Mouse (Mus musculus) T-helper 2 cell (primary cell): ENCODE data around the gene Hps3.
"Not testable (repeated sequence)": the region's sequence is repeated elsewhere in the genome, so short reads cannot be mapped to it uniquely, and the experiment has no call there.

Source experiments
- in situ Hi-C: fragments of 300-600 bp; cut with MboI, MseI; formaldehyde crosslinking; loops from one replicate; pipeline ENCODE4 v1.15.1; 2025; ENCODE audit warnings: high pct_unique_total_duplicates

Hps3 gene

DNA sequence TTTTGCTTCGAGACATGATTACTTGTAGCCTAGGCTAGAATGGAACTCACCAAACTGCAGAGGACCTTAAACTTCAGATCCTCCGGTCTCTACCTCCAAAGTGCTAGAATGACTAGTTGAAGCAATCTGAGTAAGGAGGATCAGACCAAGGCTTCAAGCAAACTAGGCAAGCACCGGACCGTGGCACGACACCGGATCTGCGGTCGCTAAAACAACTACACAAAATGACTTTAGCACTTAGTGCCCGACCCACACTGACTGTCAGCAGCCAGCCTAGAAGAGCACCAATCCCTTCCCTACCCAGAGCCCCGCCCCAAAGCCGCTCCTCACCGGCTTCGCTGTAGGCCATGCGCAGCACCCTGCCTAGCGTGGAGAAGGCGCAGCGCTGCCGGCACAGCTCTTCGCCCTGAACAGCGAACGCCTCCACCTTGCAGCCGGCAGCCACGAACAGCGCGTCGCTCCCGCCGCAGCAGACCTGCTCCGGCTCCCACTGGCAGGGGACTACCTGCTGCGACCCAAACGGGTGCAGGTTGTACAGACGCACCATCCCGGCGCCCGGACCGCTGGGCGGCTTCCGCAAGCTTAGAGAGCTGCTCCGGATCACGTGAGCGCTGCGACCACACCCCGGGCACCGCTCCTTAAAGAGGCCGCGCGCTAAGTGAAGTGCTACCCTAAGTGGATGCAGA, at the start of gene Hps3:
Hps3 (minus strand) TSS at position 597 of the 686 bp plus-strand sequence.
- in situ Hi-C loops: no loop called here

DNA sequence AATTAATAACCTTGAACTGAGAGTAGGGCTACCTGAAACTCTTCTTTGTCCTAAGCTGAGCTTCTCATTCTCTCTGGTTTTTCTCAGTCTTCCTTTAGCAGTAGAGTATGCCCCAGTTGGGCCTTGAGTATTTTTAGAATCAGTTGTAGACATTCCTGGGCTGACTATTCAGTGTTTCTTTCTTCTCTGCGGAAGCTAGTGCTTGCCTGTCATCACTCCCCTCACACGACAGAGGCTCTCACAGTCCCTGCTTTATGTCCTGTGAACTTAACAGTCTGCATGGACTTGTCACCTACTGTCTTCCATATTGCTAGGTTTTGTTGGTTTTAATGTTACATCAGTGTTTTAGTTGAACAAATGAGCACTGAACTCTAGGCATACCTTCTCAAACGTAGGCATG, 47.0 kb upstream of the Hps3 start:
- in situ Hi-C loops: no loop called here

DNA sequence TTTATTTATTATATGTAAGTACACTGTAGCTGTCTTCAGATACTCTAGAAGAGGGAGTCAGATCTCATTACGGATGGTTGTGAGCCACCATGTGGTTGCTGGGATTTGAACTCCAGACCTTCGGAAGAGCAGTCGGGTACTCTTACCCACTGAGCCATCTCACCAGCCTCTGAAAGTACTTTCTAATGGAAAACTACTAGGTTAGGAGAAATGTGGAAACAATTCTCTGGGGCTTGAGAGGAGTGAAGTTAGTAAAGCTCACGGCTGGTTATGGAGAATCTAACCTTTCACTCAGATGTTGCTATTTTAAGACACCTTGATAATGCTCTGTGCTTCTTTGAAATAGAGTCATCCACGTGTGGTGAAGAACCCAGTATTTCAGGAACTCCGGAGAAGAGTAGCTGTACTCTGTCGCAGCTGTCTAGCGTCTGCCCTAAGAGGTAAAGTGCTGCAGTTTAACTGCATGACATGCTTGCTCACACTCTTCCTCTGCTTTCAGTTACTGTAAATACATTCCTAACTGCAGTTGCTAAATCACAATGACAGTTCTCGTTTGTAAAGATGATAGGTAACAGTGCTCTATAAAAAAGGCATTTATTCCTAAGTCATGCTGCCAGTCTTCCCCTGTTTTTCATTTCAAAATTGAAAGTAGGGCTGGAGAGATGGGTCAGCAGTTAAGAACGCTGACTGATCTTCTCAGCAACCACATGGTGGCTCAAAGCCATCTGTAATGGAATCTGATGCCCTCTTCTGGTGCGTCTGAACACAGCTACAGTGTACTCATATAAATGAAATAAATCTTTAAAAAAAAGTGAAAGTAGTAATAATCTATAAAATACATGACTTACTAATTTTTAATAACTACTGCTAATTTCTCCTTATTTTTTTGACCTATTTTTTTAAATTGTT, 41.3 kb upstream of the Hps3 start:
- in situ Hi-C loops: no loop called here

- in situ Hi-C loops: no loop called here
Observed at GRCm38 (mm10) chr3:20058197-20058541, 23.1 kb upstream of the Hps3 start.

DNA sequence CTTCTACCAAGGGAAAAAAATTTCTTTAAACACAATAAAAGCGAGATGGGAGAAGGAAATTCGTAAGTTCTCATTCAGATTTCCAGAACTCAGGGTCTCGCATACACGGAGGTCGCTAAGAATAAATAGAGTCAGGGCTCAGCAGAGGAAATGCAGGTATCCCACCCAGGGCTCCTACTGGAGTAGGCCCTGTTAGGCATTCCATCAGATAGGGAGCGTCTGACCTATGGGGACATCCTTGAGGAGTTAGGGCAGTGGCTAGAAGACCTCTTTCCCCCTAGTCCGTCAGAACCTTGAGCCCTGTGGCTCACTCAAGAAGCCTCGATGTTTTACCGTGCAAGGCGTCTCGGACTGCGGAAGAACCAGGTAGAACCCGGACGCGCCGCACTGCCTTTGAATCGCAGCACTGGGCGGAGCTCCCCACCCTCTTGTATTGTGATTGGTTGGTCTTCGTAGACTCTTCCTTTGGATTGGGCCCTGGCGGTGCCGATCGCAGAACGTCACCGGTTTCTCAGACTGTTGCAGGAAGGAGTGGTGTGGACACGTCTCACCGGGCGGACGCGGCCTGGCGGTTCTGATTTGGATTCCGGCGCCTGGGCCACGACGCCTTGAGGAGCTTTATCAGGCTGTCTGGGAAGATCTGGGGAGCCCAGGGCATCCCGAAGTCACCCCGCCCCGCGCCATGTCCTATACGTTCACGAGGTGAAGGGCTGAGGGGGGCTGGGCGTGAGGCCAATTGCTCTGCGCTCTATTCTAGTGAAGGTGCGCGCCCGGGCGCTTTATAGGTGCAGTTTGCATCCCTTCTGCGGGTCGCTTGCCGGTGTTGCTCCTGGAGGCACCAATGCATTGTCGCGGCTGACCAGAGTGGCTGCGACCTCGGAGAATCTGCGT, 22.4 kb upstream of the Hps3 start, which contains the start of gene Hltf:
Hltf (plus strand) TSS at position 506 of the 891 bp plus-strand sequence.
- in situ Hi-C loops: no loop called here

DNA sequence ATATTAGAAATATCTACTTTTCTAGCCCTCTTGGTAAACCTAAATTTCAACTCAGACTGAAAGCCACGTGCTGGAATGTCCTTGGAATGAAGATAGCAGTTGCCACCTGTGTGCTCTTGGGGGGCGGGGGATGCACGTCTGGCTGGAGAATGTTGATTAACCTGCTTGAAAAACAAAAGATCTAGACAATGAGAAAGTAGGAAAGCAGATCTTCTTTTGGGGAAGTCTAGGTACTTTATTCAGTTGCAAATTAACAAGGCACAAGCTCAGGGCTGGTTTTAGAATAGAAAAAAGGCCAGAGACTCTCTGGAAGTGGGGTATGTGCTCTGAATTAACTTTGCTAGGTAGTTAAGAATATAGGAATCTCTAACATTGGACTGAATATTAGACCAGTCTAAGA, 9.6 kb upstream of the Hps3 start:
- in situ Hi-C loops: not testable (repeated sequence)

- in situ Hi-C loops: not testable (repeated sequence)
Observed at GRCm38 (mm10) chr3:20041461-20041860, 6.3 kb upstream of the Hps3 start.

DNA sequence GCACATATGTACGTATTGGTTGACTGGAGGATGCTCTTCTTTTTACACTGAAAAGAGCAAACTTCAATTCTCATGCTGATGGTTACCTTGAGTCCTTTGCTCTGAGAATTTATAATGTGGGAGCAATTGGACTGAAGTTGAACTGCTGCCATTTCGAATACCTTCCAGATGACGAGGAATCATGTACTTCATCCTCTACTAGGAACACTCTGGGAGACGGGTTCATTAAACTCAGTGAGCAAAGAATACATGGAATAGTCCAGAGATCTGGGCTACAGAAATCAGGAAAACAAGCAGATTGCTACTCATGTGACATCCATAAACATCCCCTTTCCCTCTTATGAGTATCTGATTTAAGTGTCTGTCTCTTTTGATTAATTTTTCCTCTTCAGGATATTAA, 954 bp upstream of the Hps3 start:
- in situ Hi-C loops: no loop called here

- in situ Hi-C loops: no loop called here
Observed at GRCm38 (mm10) chr3:20033761-20034718, 1.1 kb downstream of the Hps3 start.

DNA sequence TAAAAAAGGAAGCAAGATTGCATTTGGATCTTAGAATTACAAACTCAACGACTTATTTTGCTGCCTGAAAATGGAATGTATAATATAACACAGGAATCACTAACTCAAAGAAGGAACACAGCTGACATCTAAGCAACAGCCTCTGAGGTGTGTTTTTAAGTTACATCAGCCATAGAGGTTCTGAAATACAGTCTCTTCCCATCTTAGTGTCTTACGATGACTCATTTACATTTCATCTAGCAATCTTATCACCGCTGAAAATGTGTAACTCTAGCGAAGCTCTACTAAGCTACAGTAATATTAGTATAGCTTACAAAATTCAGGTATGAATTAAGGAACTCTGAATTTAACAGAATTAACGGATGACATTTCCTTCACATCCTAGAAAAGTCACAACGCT, 4.3 kb downstream of the Hps3 start:
- in situ Hi-C loops: no loop called here

- in situ Hi-C loops: no loop called here
Observed at GRCm38 (mm10) chr3:20028640-20029039, 6.5 kb downstream of the Hps3 start.

DNA sequence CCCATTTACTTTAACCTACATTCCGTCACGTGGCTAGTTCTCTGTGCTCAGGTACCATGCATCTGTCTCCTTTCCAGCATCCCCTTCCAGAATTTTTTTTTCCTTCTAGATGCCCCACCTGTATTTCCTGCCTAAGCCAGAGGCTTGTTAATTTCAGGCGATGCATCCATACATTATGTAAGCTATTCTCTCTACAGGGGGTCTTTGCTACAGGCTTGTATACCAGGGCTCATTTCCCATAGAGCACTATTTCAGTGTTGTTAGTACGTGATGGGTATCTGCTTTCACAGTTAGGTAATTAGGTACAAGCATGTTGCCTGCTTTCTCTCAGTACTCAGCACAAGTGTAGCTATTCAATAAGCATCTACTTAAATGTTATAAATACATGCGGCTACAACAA, 7.3 kb downstream of the Hps3 start:
- in situ Hi-C loops: no loop called here

DNA sequence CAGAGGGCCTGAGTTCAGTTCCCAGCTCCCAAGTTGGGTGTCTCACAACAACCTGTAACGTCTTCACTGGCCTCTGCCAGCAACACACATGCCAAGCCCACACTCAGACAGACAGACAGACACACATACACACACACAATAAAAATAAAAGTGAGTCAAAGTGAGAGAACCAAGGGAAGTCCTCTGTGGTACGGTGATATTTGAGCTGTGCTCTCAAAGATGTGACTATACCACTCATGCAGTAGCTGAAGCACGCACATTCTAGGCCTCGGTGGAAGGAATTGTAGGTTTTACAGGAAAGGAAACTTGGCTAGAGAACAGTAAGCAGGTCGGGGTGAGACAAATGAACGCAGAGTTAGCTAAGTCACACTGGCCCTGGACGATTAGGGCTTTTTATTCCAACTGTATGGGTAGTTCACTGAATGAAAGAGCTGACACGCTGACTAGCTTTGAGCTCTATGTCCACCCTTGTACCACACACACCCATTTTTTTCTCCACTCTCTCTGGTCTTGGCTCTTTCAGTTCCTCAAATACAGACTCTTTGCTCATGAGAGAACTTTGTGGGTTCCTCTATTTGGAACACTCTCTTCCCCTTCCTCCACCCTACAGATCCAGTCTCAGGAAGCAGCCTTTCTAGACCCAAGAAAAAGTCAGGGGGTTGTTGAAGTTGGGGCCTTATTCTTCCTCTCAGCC, 8.0 kb downstream of the Hps3 start:
- in situ Hi-C loops: no loop called here

DNA sequence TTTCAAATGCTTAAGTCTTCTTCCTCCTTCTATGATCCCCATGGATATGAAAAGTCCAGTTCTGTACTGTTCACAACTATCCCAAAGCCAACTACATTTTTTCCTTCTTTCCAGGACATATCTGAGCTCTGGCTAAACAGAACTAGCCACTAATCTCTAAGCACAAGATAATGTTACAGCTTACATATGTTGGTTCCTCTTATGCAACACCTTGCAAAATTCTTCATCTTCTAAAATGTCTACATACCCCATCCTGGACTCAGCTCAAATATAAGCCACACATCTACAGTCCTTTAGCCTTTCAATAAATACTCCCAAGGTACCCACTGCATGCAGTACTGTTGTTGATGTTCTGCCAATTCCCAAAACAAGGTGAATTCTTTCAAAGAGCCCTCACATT, 8.6 kb downstream of the Hps3 start:
- in situ Hi-C loops: no loop called here

DNA sequence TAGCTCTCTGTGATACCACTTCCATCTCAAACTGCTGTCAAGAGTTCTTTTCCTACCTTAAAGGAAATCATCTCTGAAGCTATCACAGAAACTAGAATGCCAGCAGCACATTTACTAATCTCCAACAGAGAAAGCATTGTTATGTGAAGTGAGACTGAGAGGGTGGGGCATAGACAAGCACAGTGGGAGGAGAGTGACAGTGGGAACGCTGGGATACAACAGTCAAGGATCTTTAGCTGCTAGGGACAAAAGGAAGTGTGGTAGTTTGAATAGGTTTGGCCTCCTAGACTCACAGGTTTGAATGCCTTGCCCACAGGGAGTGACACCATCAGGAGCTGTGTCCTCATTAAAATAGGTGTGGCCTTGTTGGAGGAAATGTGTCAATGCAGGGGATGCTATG, 11.3 kb downstream of the Hps3 start:
- in situ Hi-C loops: no loop called here

DNA sequence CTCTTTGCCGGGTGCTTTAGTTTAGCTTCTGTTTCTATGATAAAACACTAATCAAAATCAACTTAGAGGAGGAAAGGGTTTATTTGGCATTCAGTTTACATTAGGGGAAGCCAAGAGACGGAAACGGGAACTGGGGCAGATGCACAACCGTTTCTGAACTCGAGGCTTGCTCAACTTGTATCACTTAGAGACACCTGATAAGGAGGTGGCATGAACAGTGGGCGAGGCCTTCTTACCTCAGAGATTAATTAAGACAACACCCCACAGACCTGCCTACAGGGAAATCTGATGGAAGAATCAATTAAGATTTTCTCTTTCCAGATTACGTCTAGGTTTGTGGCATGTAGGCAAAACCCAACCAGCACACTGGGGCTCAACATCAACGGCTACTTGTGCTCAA, 17.0 kb downstream of the Hps3 start:
- in situ Hi-C loops: no loop called here

DNA sequence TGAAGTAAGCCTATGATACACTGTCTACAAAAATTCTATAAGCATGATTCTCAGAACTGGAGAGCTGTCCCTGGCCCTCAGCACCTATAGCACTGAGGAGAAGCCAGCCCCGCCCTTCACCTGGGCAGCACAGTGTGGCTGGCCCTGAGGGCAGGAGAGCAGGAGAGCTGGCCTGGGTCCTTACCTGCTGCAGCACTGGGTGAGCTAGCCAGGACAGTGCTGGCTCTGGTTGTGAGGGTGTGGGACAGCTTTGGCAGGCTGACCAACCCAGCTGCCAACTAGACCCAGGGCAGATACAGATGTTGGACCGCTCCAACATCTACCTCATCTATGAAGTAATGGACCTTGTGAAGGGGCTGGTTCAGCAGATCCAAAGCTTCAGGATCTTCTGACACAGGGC, 20.7 kb downstream of the Hps3 start:
- in situ Hi-C loops: no loop called here

DNA sequence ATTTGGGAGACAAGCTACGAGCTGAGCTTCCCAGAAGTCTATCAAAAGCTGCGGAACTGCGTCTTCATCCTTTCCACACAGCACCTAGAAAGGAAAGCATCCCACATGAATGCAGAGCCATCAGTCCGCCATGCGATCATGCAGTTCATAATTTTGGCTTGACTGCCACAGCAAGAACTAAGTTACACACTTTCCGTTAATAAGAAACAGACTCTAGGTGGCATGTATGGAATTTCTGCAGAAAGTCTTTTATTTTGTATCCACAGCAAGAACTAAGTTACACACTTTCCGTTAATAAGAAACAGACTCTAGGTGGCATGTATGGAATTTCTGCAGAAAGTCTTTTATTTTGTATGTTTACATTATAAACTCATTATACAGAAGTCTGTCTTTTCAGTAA, 24.2 kb downstream of the Hps3 start:
- in situ Hi-C loops: not testable (repeated sequence)

GRCm38 (mm10) chr3:20010464-20010863, 24.7 kb downstream of the Hps3 start:
- in situ Hi-C loops: no loop called here

GRCm38 (mm10) chr3:20007759-20008158, 27.4 kb downstream of the Hps3 start:
- in situ Hi-C loops: no loop called here
